Mouse (Mus musculus): ENCODE measurements around the gene Mcfd2. TPM values are rescaled to one million over a fixed set of nuclear protein-coding genes. Genes with fewer than 3 reads are reported as not detected.

Gene Mcfd2
- polyA plus RNA-seq, 1 experiment from 2014 or later, result 70.8 TPM

GRCm38 (mm10) chr17:87275363-87276341, 9.9 kb upstream of the Mcfd2 start:
- H3K36me3 ChIP-seq, result no peaks in the 10 kb centered on the region
- no peak overlapping the region for H3K4me2 ChIP-seq
- peaks cover 15% of the 10 kb centered on the region; the same call in 1 of the 2 replicates for H3K27me3 ChIP-seq (replicated peaks)
- H3K9me3 ChIP-seq (replicated peaks), result 0 out of 2 replicates have a peak, but pooled peaks cover 3% of the 10 kb centered on the region
- no peak for ATAC-seq (ENCODE audit: insufficient number of reproducible peaks, low FRiP score)
- H3K4me3 ChIP-seq, result no peak overlapping the region
- H3K9ac ChIP-seq, result no peak overlapping the region
- 49% methylated on average over 15 of the region's 15 CpGs for WGBS
- no peak overlapping the region for H3K27ac ChIP-seq (ENCODE audit: poor library complexity, severe bottlenecking)
- peaks cover 7% of the 10 kb centered on the region; the same call in 1 of the 2 replicates for H3K4me1 ChIP-seq (replicated peaks)

GRCm38 (mm10) chr17:87269454-87269853, 3.7 kb upstream of the Mcfd2 start:
- WGBS, result 76% methylated on average over 6 of the region's 6 CpGs
- Histone ChIP-seq H3K27me3 (replicated peaks) (peaks cover 12% of the 10 kb centered on the region; the same call in 1 of the 2 replicates), H3K4me2 (no peak overlapping the region), H3K9me3 (replicated peaks) (0 out of 2 replicates have a peak, but pooled peaks cover 3% of the 10 kb centered on the region), H3K4me1 (replicated peaks) (peaks cover 7% of the 10 kb centered on the region), H3K9ac (no peak overlapping the region), H3K36me3 (no peaks in the 10 kb centered on the region), H3K4me3 (no peak overlapping the region), H3K27ac (ENCODE audit: poor library complexity, severe bottlenecking) (no peak overlapping the region)
- ATAC-seq (ENCODE audit: insufficient number of reproducible peaks, low FRiP score), result no peak

- Histone ChIP-seq H3K27ac (ENCODE audit: poor library complexity, severe bottlenecking) (peak overlapping the region; percentile 59), H3K4me3 (peak overlapping the region; percentile 96), H3K9ac (peak overlapping the region; percentile 98), H3K36me3 (peaks cover 18% of the 10 kb centered on the region), H3K4me2 (peak overlapping the region; percentile 79), H3K27me3 (replicated peaks) (0 out of 2 replicates have a peak, but pooled peaks cover 7% of the 10 kb centered on the region), H3K9me3 (replicated peaks) (peaks cover 9% of the 10 kb centered on the region), H3K4me1 (replicated peaks) (peaks cover 20% of the 10 kb centered on the region)
- peak; percentile 71 for ATAC-seq (ENCODE audit: insufficient number of reproducible peaks, low FRiP score)
- 6% methylated on average over 28 of the region's 28 CpGs for WGBS
These were observed 576 bp downstream of the Mcfd2 start for GRCm38 (mm10) chr17:87264927-87265791.

- Histone ChIP-seq H3K27ac (ENCODE audit: poor library complexity, severe bottlenecking) (peak overlapping the region; percentile 59; the same call in 1 of the 2 replicates), H3K36me3 (peaks cover 27% of the 10 kb centered on the region), H3K4me2 (peak overlapping the region; percentile 79), H3K9me3 (replicated peaks) (peaks cover 16% of the 10 kb centered on the region), H3K27me3 (replicated peaks) (0 out of 2 replicates have a peak, but pooled peaks cover 2% of the 10 kb centered on the region), H3K4me3 (peak overlapping the region; percentile 96), H3K9ac (peak overlapping the region; percentile 98; the same call in 1 of the 2 replicates), H3K4me1 (replicated peaks) (peaks cover 20% of the 10 kb centered on the region)
- 65% methylated on average over 11 of the region's 11 CpGs for WGBS
- ATAC-seq (ENCODE audit: insufficient number of reproducible peaks, low FRiP score), result 0 out of 2 replicates have a peak, but pooled peaks have one; percentile 23
These were observed 1.5 kb downstream of the Mcfd2 start for GRCm38 (mm10) chr17:87264054-87264830.

GRCm38 (mm10) chr17:87263401-87263800, 2.3 kb downstream of the Mcfd2 start:
- no peak overlapping the region for H3K9ac ChIP-seq
- no peak for ATAC-seq (ENCODE audit: insufficient number of reproducible peaks, low FRiP score)
- peak overlapping the region; percentile 79 for H3K4me2 ChIP-seq
- peaks cover 34% of the 10 kb centered on the region for H3K36me3 ChIP-seq
- H3K9me3 ChIP-seq (replicated peaks), result peaks cover 16% of the 10 kb centered on the region
- no peak overlapping the region for H3K4me3 ChIP-seq
- 84% methylated on average over 6 of the region's 6 CpGs for WGBS
- peak overlapping the region; percentile 12; the same call in 1 of the 2 replicates for H3K27ac ChIP-seq (ENCODE audit: poor library complexity, severe bottlenecking)
- no peaks in the 10 kb centered on the region for H3K27me3 ChIP-seq (replicated peaks)
- H3K4me1 ChIP-seq (replicated peaks), result peaks cover 20% of the 10 kb centered on the region

- Histone ChIP-seq H3K27ac (ENCODE audit: poor library complexity, severe bottlenecking) (no peak overlapping the region), H3K4me1 (replicated peaks) (0 out of 2 replicates have a peak, but pooled peaks cover 3% of the 10 kb centered on the region), H3K27me3 (replicated peaks) (no peaks in the 10 kb centered on the region), H3K4me3 (no peak overlapping the region), H3K4me2 (no peak overlapping the region), H3K9ac (no peak overlapping the region), H3K9me3 (replicated peaks) (peaks cover 12% of the 10 kb centered on the region; the same call in 1 of the 2 replicates), H3K36me3 (peaks cover 72% of the 10 kb centered on the region)
- 87% methylated on average over 16 of the region's 16 CpGs for WGBS
- ATAC-seq (ENCODE audit: insufficient number of reproducible peaks, low FRiP score), result no peak
These were observed 10.1 kb downstream of the Mcfd2 start for GRCm38 (mm10) chr17:87255672-87256071.

GRCm38 (mm10) chr17:87254384-87254783, 11.4 kb downstream of the Mcfd2 start:
- no peak overlapping the region for H3K4me3 ChIP-seq
- H3K27ac ChIP-seq (ENCODE audit: poor library complexity, severe bottlenecking), result no peak overlapping the region
- no peak for ATAC-seq (ENCODE audit: insufficient number of reproducible peaks, low FRiP score)
- no peak overlapping the region for H3K9ac ChIP-seq
- peaks cover 59% of the 10 kb centered on the region for H3K36me3 ChIP-seq
- WGBS, result 76% methylated on average over 8 of the region's 8 CpGs
- H3K4me1 ChIP-seq (replicated peaks), result 0 out of 2 replicates have a peak, but pooled peaks cover 3% of the 10 kb centered on the region
- H3K4me2 ChIP-seq, result no peak overlapping the region
- no peaks in the 10 kb centered on the region for H3K27me3 ChIP-seq (replicated peaks)
- peaks cover under 1% of the 10 kb centered on the region; the same call in 1 of the 2 replicates for H3K9me3 ChIP-seq (replicated peaks)

GRCm38 (mm10) chr17:87246103-87246502, 19.6 kb downstream of the Mcfd2 start:
- ATAC-seq (ENCODE audit: insufficient number of reproducible peaks, low FRiP score), result no peak
- WGBS, result 54% methylated on average over 9 of the region's 9 CpGs
- H3K9me3 ChIP-seq (replicated peaks), result peaks cover 7% of the 10 kb centered on the region
- H3K9ac ChIP-seq, result no peak overlapping the region
- H3K27ac ChIP-seq (ENCODE audit: poor library complexity, severe bottlenecking), result no peak overlapping the region
- H3K4me2 ChIP-seq, result no peak overlapping the region
- no peaks in the 10 kb centered on the region for H3K36me3 ChIP-seq
- H3K27me3 ChIP-seq (replicated peaks), result no peaks in the 10 kb centered on the region
- H3K4me1 ChIP-seq (replicated peaks), result peaks cover 11% of the 10 kb centered on the region
- H3K4me3 ChIP-seq, result no peak overlapping the region

GRCm38 (mm10) chr17:87237826-87238225, 27.9 kb downstream of the Mcfd2 start:
- no peak overlapping the region for H3K9ac ChIP-seq
- ATAC-seq (ENCODE audit: insufficient number of reproducible peaks, low FRiP score), result no peak
- WGBS, result 80% methylated on average over 11 of the region's 11 CpGs

More at GRCm38 (mm10) chr17:87237826-87238225, 27.9 kb downstream of the Mcfd2 start:
- Histone ChIP-seq H3K4me1 (replicated peaks) (peaks cover 11% of the 10 kb centered on the region), H3K9me3 (replicated peaks) (peaks cover 8% of the 10 kb centered on the region), H3K36me3 (no peaks in the 10 kb centered on the region), H3K27ac (ENCODE audit: poor library complexity, severe bottlenecking) (no peak overlapping the region), H3K27me3 (replicated peaks) (no peaks in the 10 kb centered on the region), H3K4me2 (no peak overlapping the region), H3K4me3 (no peak overlapping the region)

Measured in heart, embryonic 12.5 days (tissue).